Mouse (Mus musculus) heart, adult 9 months (tissue): ENCODE measurements around the gene Nktr.

ENCODE experiments used
- DNase-seq, 2 experiments: peaks; one replicate each; pipeline ENCODE4 v3.0.0; 2022; ENCODE audit warnings: low spot score in 2 of 2

Nktr gene

GRCm38 (mm10) chr9:121707801-121708200 is 11.2 kb upstream of the Nktr start:
- DNase-seq = no peak

GRCm38 (mm10) chr9:121708506-121709486 is 10.2 kb upstream of the Nktr start:
- no peak for DNase-seq

- peak; percentile 98 for DNase-seq
Observed at GRCm38 (mm10) chr9:121709898-121710583, 8.9 kb upstream of the Nktr start, which contains the start of gene Ss18l2. Gene Ss18l2, plus strand, starts transcription at chr9:121710329.

GRCm38 (mm10) chr9:121710584-121710975 is 8.4 kb upstream of the Nktr start:
- no peak for DNase-seq

- no peak for DNase-seq
Observed at GRCm38 (mm10) chr9:121717048-121717447, 1.9 kb upstream of the Nktr start.

- DNase-seq = no peak
Observed at GRCm38 (mm10) chr9:121718070-121718705, 781 bp upstream of the Nktr start.

GRCm38 (mm10) chr9:121719347-121720331 is 670 bp downstream of the Nktr start:
- peak in 1 of 2 experiments; percentile 14 for DNase-seq

GRCm38 (mm10) chr9:121740490-121740889 is 21.5 kb downstream of the Nktr start:
- DNase-seq = no peak

GRCm38 (mm10) chr9:121741168-121741567 is 22.2 kb downstream of the Nktr start:
- DNase-seq = no peak

GRCm38 (mm10) chr9:121744051-121744450 is 25.1 kb downstream of the Nktr start:
- DNase-seq = no peak

- no peak for DNase-seq
Observed at GRCm38 (mm10) chr9:121752774-121753173, 33.8 kb downstream of the Nktr start.

GRCm38 (mm10) chr9:121754624-121755023 is 35.7 kb downstream of the Nktr start:
- DNase-seq = no peak

GRCm38 (mm10) chr9:121756785-121757184 is 37.8 kb downstream of the Nktr start:
- no peak for DNase-seq

GRCm38 (mm10) chr9:121757432-121757831 is 38.5 kb downstream of the Nktr start:
- no peak for DNase-seq

- DNase-seq = peak in 1 of 2 experiments; percentile 46
Observed at GRCm38 (mm10) chr9:121757835-121758814, 39.2 kb downstream of the Nktr start.

- DNase-seq = peak; percentile 54 to 65
Observed at GRCm38 (mm10) chr9:121759091-121760081, 40.4 kb downstream of the Nktr start, which contains the start of gene Zfp651. Gene Zfp651, plus strand, starts transcription at chr9:121759330.

- DNase-seq = peak; percentile 65 to 66
Observed at GRCm38 (mm10) chr9:121760271-121761090, 41.5 kb downstream of the Nktr start.
